Mouse (Mus musculus): Measurements from ENCODE around the gene Magea5. TPM values are rescaled to one million over a fixed set of nuclear protein-coding genes. Genes with fewer than 3 reads are reported as not detected.

The Magea5 gene
- polyA plus RNA-seq (2012), result not detected in 2 replicates

GRCm38 (mm10) chrX:155063045-155063444, at the start of gene Magea5:
Gene Magea5 (minus strand): TSS chrX:155063145.

GRCm38 (mm10) chrX:155093566-155093965, 30.6 kb upstream of the Magea5 start, which contains the start of gene Magea2:
Gene Magea2 (minus strand): TSS chrX:155093666.

GRCm38 (mm10) chrX:155089693-155090092, 26.7 kb upstream of the Magea5 start, which contains the start of gene Magea1:
Gene Magea1 (minus strand): TSS chrX:155089793.

Other genes starting within 250 kb of the Magea5 start
- not detected in 2 replicates for gene Cldn34b1, start 172.9 kb downstream of the Magea5 start, polyA plus RNA-seq (2012)
- not detected in 2 replicates for gene Magea6, start 127.2 kb downstream of the Magea5 start, polyA plus RNA-seq (2012)
- gene Magea3, start 113.6 kb downstream of the Magea5 start, polyA plus RNA-seq (2012), result not detected in 2 replicates
- gene Magea8, start 67.3 kb downstream of the Magea5 start, polyA plus RNA-seq (2012), result not detected in 2 replicates
- not detected in 2 replicates for gene Magea1, start 26.6 kb upstream of the Magea5 start, polyA plus RNA-seq (2012)
- not detected in 2 replicates for gene Magea2, start 30.5 kb upstream of the Magea5 start, polyA plus RNA-seq (2012)
- gene Cldn34b2, start 65.3 kb upstream of the Magea5 start, polyA plus RNA-seq (2012), result 0.06 TPM in 1 of 2 replicates, not detected in the other
- gene Sat1, start 153.3 kb upstream of the Magea5 start, polyA plus RNA-seq (2012), result 49.9 and 66.5 TPM in 2 replicates
- gene Acot9, start 199.3 kb upstream of the Magea5 start, polyA plus RNA-seq (2012), result 5.9 and 8.5 TPM in 2 replicates

Measured in megakaryocyte-erythroid progenitor cell, adult 5 weeks (primary cell).